Comparison of ENCODE assay signal across 8 mouse cellular contexts in genomic region chr5:105399631-105400423, GRCm38 (mm10). TPM values are rescaled to one million over a fixed set of nuclear protein-coding genes. Genes with fewer than 3 reads are reported as not detected.
DNase-seq lines count a peak whose midpoint lies in the region; ATAC-seq and TF ChIP-seq lines count a peak whose summit lies in the region.

No protein-coding gene starts in this region.

- H3K36me3 ChIP-seq in heart, embryonic 13.5 days: no peaks in the 10 kb centered on the region
- no peaks in the 10 kb centered on the region for H3K36me3 ChIP-seq in kidney, embryonic 16.5 days (ENCODE audit: insufficient read depth, low read length)
- H3K36me3 ChIP-seq in midbrain, postnatal 0 days (ENCODE audit: insufficient read depth, low read length): no peaks in the 10 kb centered on the region
- H3K36me3 ChIP-seq in stomach, postnatal 0 days (ENCODE audit: control insufficient read depth, insufficient read depth, low read length): no peaks in the 10 kb centered on the region

- ATAC-seq in erythroid progenitor cell, adult 5-6 weeks (replicated peaks; ENCODE audit: low FRiP score, poor library complexity, severe bottlenecking): peak; percentile 58; the same call in 1 of the 2 replicates
- ATAC-seq in heart, embryonic 13.5 days (ENCODE audit: extremely low read depth, insufficient number of reproducible peaks, low FRiP score, low TSS enrichment): no peak
- ATAC-seq in kidney, embryonic 16.5 days (ENCODE audit: low FRiP score, low TSS enrichment): peak; percentile 33
- ATAC-seq in midbrain, postnatal 0 days (ENCODE audit: low FRiP score): peak; percentile 8; the same call in 1 of the 2 replicates
- ATAC-seq in stomach, postnatal 0 days (ENCODE audit: low FRiP score, low TSS enrichment): peak; percentile 24; the same call in 1 of the 2 replicates

- H3K9ac ChIP-seq in heart, embryonic 13.5 days: peak overlapping the region; percentile 58
- H3K9ac ChIP-seq in kidney, embryonic 16.5 days (replicated peaks; ENCODE audit: low read length): no peak overlapping the region
- H3K9ac ChIP-seq in midbrain, postnatal 0 days (replicated peaks; ENCODE audit: low read length, poor library complexity, severe bottlenecking): 0 out of 2 replicates have a peak overlapping the region, but pooled peaks have one; percentile 19
- H3K9ac ChIP-seq in stomach, postnatal 0 days (ENCODE audit: low read length): no peak overlapping the region

- TF ChIP-seq EP300 in stomach, postnatal 0 days (optimal IDR thresholded peaks at IDR 0.05): no peak

- peaks cover 8% of the 10 kb centered on the region; the same call in 1 of the 2 replicates for H3K4me1 ChIP-seq in heart, embryonic 13.5 days
- H3K4me1 ChIP-seq in kidney, embryonic 16.5 days (ENCODE audit: insufficient read depth, low read length): 0 out of 2 replicates have a peak, but pooled peaks cover 6% of the 10 kb centered on the region
- H3K4me1 ChIP-seq in midbrain, postnatal 0 days (ENCODE audit: insufficient read depth, low read length): no peaks in the 10 kb centered on the region
- no peaks in the 10 kb centered on the region for H3K4me1 ChIP-seq in stomach, postnatal 0 days (replicated peaks; ENCODE audit: control insufficient read depth, insufficient read depth)

- WGBS in heart, embryonic 13.5 days: 37% methylated on average over 13 of the region's 13 CpGs
- 24% methylated on average over 13 of the region's 13 CpGs for WGBS in kidney, embryonic 16.5 days
- 20% methylated on average over 13 of the region's 13 CpGs for WGBS in midbrain, postnatal 0 days
- WGBS in stomach, postnatal 0 days: 26% methylated on average over 13 of the region's 13 CpGs

- H3K4me3 ChIP-seq in heart, embryonic 13.5 days: peak overlapping the region; percentile 41
- peak overlapping the region; percentile 34 for H3K4me3 ChIP-seq in kidney, embryonic 16.5 days (ENCODE audit: low read length)
- peak overlapping the region; percentile 29 for H3K4me3 ChIP-seq in midbrain, postnatal 0 days (ENCODE audit: low read depth, low read length)
- peak overlapping the region; percentile 24 for H3K4me3 ChIP-seq in stomach, postnatal 0 days (ENCODE audit: low read depth, low read length)

- TF ChIP-seq CTCF in midbrain, postnatal 0 days (IDR thresholded peaks at IDR 0.05): peak; percentile 82
- TF ChIP-seq CTCF in stomach, postnatal 0 days (IDR thresholded peaks at IDR 0.05; ENCODE audit: low read depth): peak; percentile 81

- H3K4me2 ChIP-seq in heart, embryonic 13.5 days: peak overlapping the region; percentile 66
- H3K4me2 ChIP-seq in kidney, embryonic 16.5 days (replicated peaks; ENCODE audit: low read depth, low read length): peak overlapping the region; percentile 52
- peak overlapping the region; percentile 57 for H3K4me2 ChIP-seq in midbrain, postnatal 0 days (ENCODE audit: low read depth, low read length, poor library complexity, severe bottlenecking)
- peak overlapping the region; percentile 54 for H3K4me2 ChIP-seq in stomach, postnatal 0 days (replicated peaks; ENCODE audit: low read depth)

- no peak overlapping the region for H3K27ac ChIP-seq in heart, embryonic 13.5 days (replicated peaks)
- peak overlapping the region; percentile 0; the same call in 1 of the 2 replicates for H3K27ac ChIP-seq in kidney, embryonic 16.5 days (ENCODE audit: low read length)
- H3K27ac ChIP-seq in midbrain, postnatal 0 days (ENCODE audit: low read depth, low read length): no peak overlapping the region
- no peak overlapping the region for H3K27ac ChIP-seq in stomach, postnatal 0 days (replicated peaks)

- H3K27me3 ChIP-seq in heart, embryonic 13.5 days (replicated peaks): no peaks in the 10 kb centered on the region
- no peaks in the 10 kb centered on the region for H3K27me3 ChIP-seq in kidney, embryonic 16.5 days (ENCODE audit: insufficient read depth, low read length)
- no peaks in the 10 kb centered on the region for H3K27me3 ChIP-seq in midbrain, postnatal 0 days (ENCODE audit: insufficient read depth, low read length)
- no peaks in the 10 kb centered on the region for H3K27me3 ChIP-seq in stomach, postnatal 0 days (ENCODE audit: control insufficient read depth, insufficient read depth, low read length)

- no peaks in the 10 kb centered on the region for H3K9me3 ChIP-seq in heart, embryonic 13.5 days
- H3K9me3 ChIP-seq in kidney, embryonic 16.5 days (ENCODE audit: low read length): no peaks in the 10 kb centered on the region
- H3K9me3 ChIP-seq in midbrain, postnatal 0 days (ENCODE audit: low read length): no peaks in the 10 kb centered on the region
- no peaks in the 10 kb centered on the region for H3K9me3 ChIP-seq in stomach, postnatal 0 days (ENCODE audit: control insufficient read depth, low read length)

- peak; percentile 69 for DNase-seq in CD4-positive helper T cell, adult 2 months (ENCODE audit: low read depth, low spot score)
- DNase-seq in adrenal gland, postnatal 25 days: peak; percentile 52
- DNase-seq in liver: peak; percentile 66
- peak; percentile 80 for DNase-seq in midbrain, postnatal 0 days (ENCODE audit: low spot score)
- DNase-seq in stomach, postnatal 0 days (ENCODE audit: low spot score): peak; percentile 60

RNA-seq across cellular contexts. Expression of gene Lrrc8b, which starts 15.7 kb away (rescaled TPM):
- 122 and 136 TPM in 2 replicates for total RNA-seq in adrenal gland, postnatal 25 days (2021)
- 6.5 and 6.7 TPM in 2 replicates for total RNA-seq in erythroid progenitor cell, adult 5-6 weeks (2015; ENCODE audit: low replicate concordance)
- total RNA-seq in erythroid progenitor cell, adult 5-6 weeks (2017; ENCODE audit: low replicate concordance): 2.6 and 5.0 TPM in 2 replicates
- 3.7 and 3.8 TPM in 2 replicates for polyA plus RNA-seq in heart, embryonic 13.5 days (2015; fragmentation: Nextera tagmentation; extraction: Ambion mirVana)
- 5.3 and 5.5 TPM in 2 replicates for polyA plus RNA-seq in kidney, embryonic 16.5 days (2015; fragmentation: Nextera tagmentation; extraction: Ambion mirVana)
- total RNA-seq in midbrain, postnatal 0 days (2014; rRNA removed): 63.4 and 63.5 TPM in 2 replicates
- polyA plus RNA-seq in midbrain, postnatal 0 days (2015; fragmentation: Nextera tagmentation; extraction: Ambion mirVana): 17.6 and 18.5 TPM in 2 replicates
- polyA plus RNA-seq in stomach, postnatal 0 days (2015; fragmentation: Nextera tagmentation; extraction: Ambion mirVana): 4.7 and 5.2 TPM in 2 replicates

Comparison
In these comparisons a context has a peak if more than half of its experiments do, and no peak if none do; other contexts are left out.
1. H3K9ac ChIP-seq: peak in heart, embryonic 13.5 days (single experiment) and midbrain, postnatal 0 days (single experiment); none in kidney, embryonic 16.5 days (single experiment) and stomach, postnatal 0 days (single experiment).
2. Peak in every context shown above with its lines, with median percentiles within 50 percentile points of each other: DNase-seq, H3K4me2 ChIP-seq and H3K4me3 ChIP-seq.